Mouse (Mus musculus) midbrain, embryonic 12.5 days (tissue): ENCODE data around the gene Tmprss9. TPM values are rescaled to one million over a fixed set of nuclear protein-coding genes. Genes with fewer than 3 reads are reported as not detected.

Source experiments
- ATAC-seq: fragments of 200-750 bp; cut with Nextera tagmentation; 2 replicates; pipeline ENCODE4 v1.8.0; 2017; ENCODE audit warnings: low read depth, moderate TSS enrichment, moderate library complexity; ENCODE audit not compliant: low FRiP score
- H3K27ac ChIP-seq: fragments of 300-500 bp; sonication (generic); replicated peaks from 2 replicates; pipeline ENCODE4 v1.5.1; 2016; ENCODE audit warnings: mild to moderate bottlenecking
- H3K27me3 ChIP-seq: fragments of 300-500 bp; sonication (generic); 2 replicates; pipeline ENCODE4 v1.6.1; 2016; ENCODE audit warnings: mild to moderate bottlenecking
- H3K36me3 ChIP-seq: fragments of 300-500 bp; sonication (generic); 2 replicates; pipeline ENCODE4 v1.6.1; 2016
- H3K4me1 ChIP-seq: fragments of 300-500 bp; sonication (generic); 2 replicates; pipeline ENCODE4 v1.6.1; 2016
- H3K4me2 ChIP-seq: fragments of 300-500 bp; sonication (generic); replicated peaks from 2 replicates; pipeline ENCODE4 v1.6.1; 2016; ENCODE audit warnings: mild to moderate bottlenecking, moderate library complexity
- H3K4me3 ChIP-seq: fragments of 300-500 bp; sonication (generic); 2 replicates; pipeline ENCODE4 v1.5.1; 2016; ENCODE audit warnings: mild to moderate bottlenecking
- H3K9ac ChIP-seq: fragments of 300-500 bp; sonication (generic); replicated peaks from 2 replicates; pipeline ENCODE4 v1.6.1; 2016; ENCODE audit warnings: mild to moderate bottlenecking, moderate library complexity
- H3K9me3 ChIP-seq: fragments of 300-500 bp; sonication (generic); 2 replicates; pipeline ENCODE4 v1.6.1; 2016; ENCODE audit warnings: mild to moderate bottlenecking
- WGBS: fragments of 180-500 bp; shearing (Covaris S2); methylation state at CpG from one replicate; pipeline ENCODE4 v1.1.7; 2016; 5-methylcytosine and 5-hydroxymethylcytosine counted together
- polyA plus RNA-seq: library from polyadenylated mRNA; unstranded; fragments of >200 nt; fragmentation: Nextera tagmentation; extraction: Ambion mirVana; gene quantifications from 2 replicates; pipeline ENCODE4 v1.2.1, GENCODE M21; 2016

Tmprss9 gene
- polyA plus RNA-seq, 1 experiment from 2014 or later = 0.08 TPM

DNA sequence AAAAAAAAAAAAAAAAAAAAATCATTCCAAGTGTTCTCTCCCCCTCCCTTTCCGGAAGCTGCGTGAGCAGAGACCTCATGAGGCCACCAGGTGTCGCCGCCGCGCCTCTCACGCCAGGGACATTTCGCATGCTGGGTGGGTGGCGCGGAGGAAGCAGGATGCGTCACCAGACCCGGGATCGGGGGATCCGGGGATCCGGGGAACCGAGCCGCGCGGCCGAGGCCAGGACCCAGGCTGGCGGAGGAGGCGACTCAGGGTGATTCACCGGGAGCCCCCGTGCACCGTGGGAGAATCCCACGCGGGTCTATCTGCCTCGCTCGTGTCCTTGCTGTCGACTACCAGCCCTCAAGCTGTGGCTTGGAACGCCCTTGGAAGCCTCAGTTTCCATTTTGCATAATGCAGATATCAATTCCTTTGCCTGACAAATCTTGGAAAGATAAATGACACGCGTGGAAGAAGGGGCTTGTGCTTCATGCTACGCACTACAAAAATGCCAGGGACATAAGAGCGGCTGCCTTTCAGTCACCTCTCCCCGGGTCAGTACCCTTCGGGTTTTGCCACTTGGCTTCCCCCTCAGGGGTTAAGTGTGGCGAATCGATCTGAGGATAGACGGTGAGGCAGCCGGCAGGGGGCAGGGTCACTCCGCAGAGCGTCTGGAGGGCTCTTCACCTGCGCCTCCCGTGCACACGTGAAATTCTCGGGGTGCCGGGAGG is 57.1 kb downstream of the Tmprss9 start:
- Histone ChIP-seq H3K27me3 (peaks cover 47% of the 10 kb centered on the region), H3K36me3 (no peaks in the 10 kb centered on the region), H3K4me1 (peaks cover 48% of the 10 kb centered on the region), H3K4me3 (peak overlapping the region; percentile 47), H3K9ac (peak overlapping the region; percentile 63; the same call in 1 of the 2 replicates), H3K9me3 (no peaks in the 10 kb centered on the region), H3K27ac (peak overlapping the region; percentile 76; the same call in 1 of the 2 replicates), H3K4me2 (peak overlapping the region; percentile 72)
- WGBS = under 1% methylated on average over 48 of the region's 48 CpGs
- ATAC-seq = peak; percentile 35

- ATAC-seq = peak; percentile 87
- Histone ChIP-seq H3K4me3 (peak within 1 kb of the TSS; percentile 47), H3K9ac (peak within 1 kb of the TSS; percentile 63), H3K27me3 (peaks cover 55% of the 10 kb centered on the region), H3K4me2 (peak within 1 kb of the TSS; percentile 72), H3K36me3 (no peaks in the 10 kb centered on the region), H3K9me3 (no peaks in the 10 kb centered on the region), H3K4me1 (peaks cover 55% of the 10 kb centered on the region), H3K27ac (peak within 1 kb of the TSS; percentile 76)
- WGBS = under 1% methylated on average over 56 of the region's 56 CpGs
These were observed 57.9 kb downstream of the Tmprss9 start, which contains the start of gene Gadd45b for GRCm38 (mm10) chr10:80929299-80930226. Gene Gadd45b, plus strand, starts transcription at chr10:80930073.

- H3K27ac ChIP-seq = no peak overlapping the region
- peak overlapping the region; percentile 42 for H3K4me3 ChIP-seq
- H3K36me3 ChIP-seq = no peaks in the 10 kb centered on the region
- peak overlapping the region; percentile 56 for H3K9ac ChIP-seq
- WGBS = under 1% methylated on average over 45 of the region's 45 CpGs
- peaks cover 65% of the 10 kb centered on the region for H3K27me3 ChIP-seq
- H3K4me1 ChIP-seq = peaks cover 62% of the 10 kb centered on the region
- H3K9me3 ChIP-seq = no peaks in the 10 kb centered on the region
- 0 out of 2 replicates have a peak, but pooled peaks have one; percentile 11 for ATAC-seq
- H3K4me2 ChIP-seq = peak overlapping the region; percentile 67
These were observed 58.9 kb downstream of the Tmprss9 start for GRCm38 (mm10) chr10:80930361-80931152.

- Histone ChIP-seq H3K4me1 (peaks cover 69% of the 10 kb centered on the region), H3K9me3 (no peaks in the 10 kb centered on the region), H3K36me3 (no peaks in the 10 kb centered on the region), H3K27ac (no peak overlapping the region), H3K27me3 (peaks cover 71% of the 10 kb centered on the region), H3K9ac (no peak overlapping the region), H3K4me3 (peak overlapping the region; percentile 42), H3K4me2 (peak overlapping the region; percentile 67)
- 6% methylated on average over 14 of the region's 14 CpGs for WGBS
- no peak for ATAC-seq
These were observed 59.6 kb downstream of the Tmprss9 start for GRCm38 (mm10) chr10:80931153-80931671.

GRCm38 (mm10) chr10:80931695-80932094 is 60.0 kb downstream of the Tmprss9 start:
- H3K9ac ChIP-seq = no peak overlapping the region

DNA sequence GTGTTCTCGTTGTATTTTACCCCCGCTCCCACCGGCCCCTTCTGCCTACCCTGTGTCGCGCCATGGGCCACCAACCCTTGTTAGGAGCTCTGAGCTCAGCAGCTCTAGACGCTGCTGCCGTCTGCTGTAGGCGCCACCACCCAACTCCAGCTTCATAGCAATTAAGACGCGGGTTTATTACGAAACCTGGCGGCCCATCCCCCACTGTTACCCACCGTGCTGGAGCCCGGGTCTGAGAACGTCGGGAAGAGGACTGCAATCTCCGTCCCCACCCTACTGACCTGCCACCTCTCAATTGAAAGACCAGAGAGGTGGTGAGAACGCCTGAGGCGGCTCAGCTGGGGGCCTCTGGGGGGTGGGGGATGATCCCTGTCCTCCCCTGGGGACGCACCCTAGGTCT is 60.6 kb downstream of the Tmprss9 start:
- ATAC-seq = no peak
- no peak overlapping the region for H3K27ac ChIP-seq
- no peak overlapping the region for H3K9ac ChIP-seq
- 1% methylated on average over 20 of the region's 20 CpGs for WGBS
- no peaks in the 10 kb centered on the region for H3K36me3 ChIP-seq
- H3K4me1 ChIP-seq = peaks cover 79% of the 10 kb centered on the region
- H3K9me3 ChIP-seq = no peaks in the 10 kb centered on the region
- peaks cover 78% of the 10 kb centered on the region for H3K27me3 ChIP-seq
- H3K4me2 ChIP-seq = peak overlapping the region; percentile 67
- H3K4me3 ChIP-seq = peak overlapping the region; percentile 16; the same call in 1 of the 2 replicates

More at GRCm38 (mm10) chr10:80931695-80932094, 60.0 kb downstream of the Tmprss9 start:
- Histone ChIP-seq H3K4me1 (peaks cover 74% of the 10 kb centered on the region), H3K36me3 (no peaks in the 10 kb centered on the region), H3K27me3 (peaks cover 76% of the 10 kb centered on the region), H3K4me2 (peak overlapping the region; percentile 67; the same call in 1 of the 2 replicates), H3K27ac (no peak overlapping the region), H3K4me3 (peak overlapping the region; percentile 42; the same call in 1 of the 2 replicates), H3K9me3 (no peaks in the 10 kb centered on the region)
- no peak for ATAC-seq
- 0% methylated on average over 26 of the region's 26 CpGs for whole genome bisulfite sequencing

DNA sequence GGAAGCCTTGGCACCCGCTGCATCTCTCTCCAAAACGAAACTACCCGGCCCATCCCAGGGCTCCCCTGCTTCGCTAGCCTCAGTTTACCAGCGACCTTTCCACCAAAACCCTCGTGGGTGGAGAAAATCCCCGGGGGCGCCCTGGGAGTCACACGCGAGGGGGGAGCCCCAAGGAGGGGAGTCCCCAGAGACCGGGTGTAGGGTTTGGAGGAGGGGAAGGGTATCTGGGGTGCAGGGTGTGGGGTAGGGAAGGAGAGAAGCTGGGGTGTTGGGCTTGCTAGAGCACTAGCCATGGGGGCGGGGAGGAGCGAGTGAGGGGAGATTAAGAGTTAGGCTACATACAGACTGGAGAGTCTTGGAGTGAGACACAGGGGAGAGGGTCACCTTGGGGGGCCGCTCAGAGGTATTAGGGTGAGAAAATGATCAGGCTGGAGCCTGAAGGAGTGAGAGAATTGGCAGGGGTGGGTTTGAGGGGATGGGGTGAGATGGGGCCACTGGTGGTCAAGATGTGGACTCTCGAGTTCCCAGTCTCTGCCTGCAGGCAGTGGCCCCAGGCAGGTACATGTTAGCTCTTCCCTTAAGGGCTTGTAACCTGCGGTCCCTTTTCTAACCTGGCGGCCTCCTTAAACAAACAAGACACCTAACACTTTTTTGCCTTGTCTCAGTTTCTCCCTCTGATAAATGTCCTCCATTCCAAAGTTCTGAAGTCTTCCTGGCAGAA is 61.2 kb downstream of the Tmprss9 start:
- Histone ChIP-seq H3K4me1 (peaks cover 85% of the 10 kb centered on the region), H3K27me3 (peaks cover 83% of the 10 kb centered on the region), H3K9ac (0 out of 2 replicates have a peak overlapping the region, but pooled peaks have one; percentile 8), H3K4me2 (peak overlapping the region; percentile 67), H3K36me3 (no peaks in the 10 kb centered on the region), H3K9me3 (no peaks in the 10 kb centered on the region), H3K4me3 (peak overlapping the region; percentile 16), H3K27ac (no peak overlapping the region)
- 2% methylated on average over 17 of the region's 17 CpGs for WGBS
- ATAC-seq = no peak

GRCm38 (mm10) chr10:80933421-80933979 is 61.9 kb downstream of the Tmprss9 start:
- Histone ChIP-seq H3K27me3 (peaks cover 89% of the 10 kb centered on the region), H3K27ac (no peak overlapping the region), H3K4me1 (peaks cover 91% of the 10 kb centered on the region), H3K9me3 (no peaks in the 10 kb centered on the region), H3K4me2 (peak overlapping the region; percentile 67), H3K9ac (no peak overlapping the region), H3K4me3 (peak overlapping the region; percentile 9), H3K36me3 (no peaks in the 10 kb centered on the region)
- WGBS = 3% methylated on average over 21 of the region's 21 CpGs
- ATAC-seq = no peak

DNA sequence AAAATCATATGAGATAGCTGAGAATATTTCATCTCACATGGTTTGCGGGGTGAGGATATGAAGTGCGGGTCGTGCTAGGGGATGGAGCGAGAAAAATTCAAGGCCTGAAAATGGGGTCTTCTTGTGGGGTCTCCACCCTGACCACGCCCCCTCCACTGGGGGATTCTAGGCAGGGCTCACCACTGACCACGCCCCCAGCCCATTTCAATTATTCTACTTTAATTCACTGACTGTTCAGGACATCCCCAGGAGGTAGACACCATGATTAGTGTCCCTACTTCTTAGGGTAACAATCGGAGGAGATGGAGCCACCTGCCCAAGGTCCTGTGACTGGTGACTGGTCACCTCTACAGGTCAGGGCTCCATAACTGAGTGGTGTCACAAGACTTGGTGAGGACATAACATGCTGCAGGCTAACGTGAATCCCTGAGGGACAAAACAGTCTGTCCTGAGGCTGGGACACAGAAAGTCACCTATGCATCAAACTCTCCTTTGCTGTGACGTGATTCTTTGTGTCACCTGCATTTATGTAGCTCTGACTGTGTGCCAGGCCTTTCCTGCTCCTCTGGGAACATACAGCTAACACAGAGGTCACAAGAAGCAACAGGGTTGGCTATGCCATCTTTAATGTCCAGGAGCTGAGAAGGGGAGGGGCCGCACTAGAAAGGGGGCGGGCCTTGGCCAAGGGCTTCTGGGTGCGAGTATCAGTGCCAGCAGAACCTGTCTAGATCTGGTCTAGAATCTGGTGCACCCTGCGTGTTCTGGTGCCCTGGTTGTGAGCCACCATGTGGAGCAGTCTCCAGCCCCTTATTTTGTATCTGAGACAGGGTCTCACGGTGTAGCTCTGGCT is 62.7 kb downstream of the Tmprss9 start:
- H3K4me3 ChIP-seq = no peak overlapping the region
- H3K9me3 ChIP-seq = no peaks in the 10 kb centered on the region
- H3K36me3 ChIP-seq = no peaks in the 10 kb centered on the region
- no peak overlapping the region for H3K27ac ChIP-seq
- H3K9ac ChIP-seq = no peak overlapping the region
- peaks cover 93% of the 10 kb centered on the region for H3K27me3 ChIP-seq
- H3K4me2 ChIP-seq = no peak overlapping the region
- no peak for ATAC-seq
- H3K4me1 ChIP-seq = peaks cover 91% of the 10 kb centered on the region
- 37% methylated on average over 14 of the region's 14 CpGs for WGBS

- 4% methylated on average over 3 of the region's 3 CpGs for WGBS
- no peak for ATAC-seq
- H3K9ac ChIP-seq = no peak overlapping the region
- H3K27ac ChIP-seq = 0 out of 2 replicates have a peak overlapping the region, but pooled peaks have one; percentile 25
- H3K9me3 ChIP-seq = no peaks in the 10 kb centered on the region
- H3K36me3 ChIP-seq = no peaks in the 10 kb centered on the region
- H3K4me3 ChIP-seq = no peak overlapping the region
- peaks cover 100% of the 10 kb centered on the region for H3K27me3 ChIP-seq
- H3K4me2 ChIP-seq = 0 out of 2 replicates have a peak overlapping the region, but pooled peaks have one; percentile 48
- peaks cover 94% of the 10 kb centered on the region for H3K4me1 ChIP-seq
These were observed 63.6 kb downstream of the Tmprss9 start for GRCm38 (mm10) chr10:80935241-80935640.
